Mouse (Mus musculus) splenic B cell, adult 2 months (primary cell): ENCODE results near the gene 2210418O10Rik.
"Not testable (repeated sequence)": the region's sequence is repeated elsewhere in the genome, so short reads cannot be mapped to it uniquely, and the experiment has no call there.

ENCODE experiments used
- DNase-seq: peaks from one replicate; pipeline ENCODE4 v3.0.0-alpha.2; 2011; ENCODE audit warnings: low read depth, low spot score
- H3K27me3 ChIP-seq: 2 replicates; pipeline ENCODE4 v1.6.1; 2012; ENCODE audit warnings: mild to moderate bottlenecking, low read length, moderate library complexity, mixed read lengths; ENCODE audit not compliant: control insufficient read depth, poor library complexity, insufficient read depth, severe bottlenecking
- H3K36me3 ChIP-seq: 2 replicates; pipeline ENCODE4 v1.6.1; 2012; ENCODE audit warnings: mild to moderate bottlenecking, low read length, moderate library complexity, mixed read lengths; ENCODE audit not compliant: control insufficient read depth, poor library complexity, insufficient read depth, severe bottlenecking

2210418O10Rik gene

DNA sequence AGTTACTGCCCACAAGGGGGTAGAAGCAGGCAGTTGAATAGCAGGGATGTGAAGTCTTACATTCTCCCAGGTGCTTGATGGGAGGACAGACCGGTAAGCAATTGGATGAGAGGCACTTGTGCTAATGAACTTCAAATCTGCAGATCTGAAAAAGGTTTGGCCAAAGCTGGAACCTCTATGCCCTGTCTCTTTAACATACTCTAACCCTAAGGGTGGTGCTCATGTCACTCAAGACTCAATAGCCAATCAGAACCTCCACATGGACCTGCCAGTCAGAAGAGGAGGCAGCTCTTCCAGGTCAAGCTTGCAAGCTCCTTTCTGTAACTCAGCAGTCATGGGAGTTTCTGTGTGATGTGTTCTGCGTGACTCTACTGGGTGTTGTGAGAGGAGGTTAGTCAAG is at the start of gene 2210418O10Rik:
2210418O10Rik (plus strand) TSS at position 301 of the 400 bp plus-strand sequence.
- H3K36me3 ChIP-seq, DNase-seq, H3K27me3 ChIP-seq: not testable (repeated sequence)

- not testable (repeated sequence) for H3K27me3 ChIP-seq, DNase-seq, H3K36me3 ChIP-seq
Measured at GRCm38 (mm10) chr2:176248519-176248918, 22.1 kb downstream of the 2210418O10Rik start.
